Mouse (Mus musculus) midbrain, embryonic 14.5 days (tissue): ENCODE results near the gene Gm21903. TPM values are rescaled to one million over a fixed set of nuclear protein-coding genes. Genes with fewer than 3 reads are reported as not detected.
"Not testable (repeated sequence)": the region's sequence is repeated elsewhere in the genome, so short reads cannot be mapped to it uniquely, and the experiment has no call there.

Experiments used
- ATAC-seq: fragments of 200-750 bp; cut with Nextera tagmentation; 2 replicates; pipeline ENCODE4 v1.8.0; 2017; ENCODE audit warnings: moderate number of reproducible peaks, moderate library complexity; ENCODE audit not compliant: low FRiP score, low TSS enrichment
- DNase-seq: peaks from one replicate; pipeline ENCODE4 v3.0.0-alpha.2; 2015
- H3K27ac ChIP-seq: fragments of 300-500 bp; sonication (generic); replicated peaks from 2 replicates; pipeline ENCODE4 v1.5.1; 2014; ENCODE audit warnings: mild to moderate bottlenecking, low read depth, low read length, moderate library complexity
- H3K27me3 ChIP-seq: fragments of 300-500 bp; sonication (generic); 2 replicates; pipeline ENCODE4 v1.6.1; 2014; ENCODE audit warnings: low read length, control low read depth, mixed read lengths; ENCODE audit not compliant: control insufficient read depth, insufficient read depth
- H3K36me3 ChIP-seq: fragments of 300-500 bp; sonication (generic); 2 replicates; pipeline ENCODE4 v1.6.1; 2014; ENCODE audit warnings: low read length, control low read depth; ENCODE audit not compliant: control insufficient read depth, insufficient read depth
- H3K4me1 ChIP-seq: fragments of 300-500 bp; sonication (generic); 2 replicates; pipeline ENCODE4 v1.6.1; 2014; ENCODE audit warnings: mild to moderate bottlenecking, antibody characterized with exemption, low read length, control low read depth; ENCODE audit not compliant: control insufficient read depth, insufficient read depth
- H3K4me2 ChIP-seq: fragments of 300-500 bp; sonication (generic); 2 replicates; pipeline ENCODE4 v1.6.1; 2014; ENCODE audit warnings: mild to moderate bottlenecking, low read length, moderate library complexity
- H3K4me3 ChIP-seq: fragments of 300-500 bp; sonication (generic); replicated peaks from 2 replicates; pipeline ENCODE4 v1.5.1; 2014; ENCODE audit warnings: low read depth, low read length
- H3K9ac ChIP-seq: fragments of 300-500 bp; sonication (generic); replicated peaks from 2 replicates; pipeline ENCODE4 v1.6.1; 2014; ENCODE audit warnings: mild to moderate bottlenecking, low read length, moderate library complexity
- H3K9me3 ChIP-seq: fragments of 300-500 bp; sonication (generic); 2 replicates; pipeline ENCODE4 v1.6.1; 2016; ENCODE audit warnings: low read length, control low read depth, mixed read lengths; ENCODE audit not compliant: control insufficient read depth
- WGBS: fragments of 180-500 bp; shearing (Covaris S2); extraction: QIAGEN DNeasy Blood & Tissue Kit; methylation state at CpG from one replicate; pipeline ENCODE4 v1.1.7; 2014; 5-methylcytosine and 5-hydroxymethylcytosine counted together
- polyA plus RNA-seq: library from polyadenylated mRNA; unstranded; fragments of >200 nt; fragmentation: Nextera tagmentation; extraction: Ambion mirVana; gene quantifications from 2 replicates; pipeline ENCODE4 v1.2.1, GENCODE M21; 2014

The Gm21903 gene
- polyA plus RNA-seq: not detected in 2 replicates

DNA sequence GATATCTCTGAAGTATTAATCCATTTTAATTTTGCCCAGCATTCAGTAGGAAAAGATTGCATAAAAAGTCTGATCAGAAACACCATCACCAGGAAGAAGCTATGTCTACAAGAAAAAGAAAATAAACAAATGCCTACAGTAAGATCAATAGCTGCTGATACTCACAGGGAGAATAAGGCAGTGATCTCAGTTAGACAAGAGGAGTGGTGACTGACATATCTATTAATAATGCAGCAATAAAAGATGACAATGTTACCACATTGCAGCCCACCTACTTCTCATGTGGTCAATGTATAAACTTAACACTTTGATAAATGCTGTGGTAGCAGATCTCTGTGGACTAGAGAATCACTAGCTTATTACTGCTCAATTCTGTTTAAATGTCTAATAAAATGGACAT lies at the start of gene Gm21903:
Gene Gm21903, minus strand, starts transcription at position 101 of the 400 bp plus-strand sequence.
- Histone ChIP-seq H3K4me3 (no peak within 1 kb of the TSS), H3K9ac (no peak within 1 kb of the TSS), H3K27ac (no peak within 1 kb of the TSS), H3K9me3 (peaks cover 5% of the 10 kb centered on the region), H3K36me3 (no peaks in the 10 kb centered on the region), H3K27me3 (no peaks in the 10 kb centered on the region), H3K4me1 (no peaks in the 10 kb centered on the region), H3K4me2 (no peak within 1 kb of the TSS)
- DNase-seq: no peak
- ATAC-seq: no peak

DNA sequence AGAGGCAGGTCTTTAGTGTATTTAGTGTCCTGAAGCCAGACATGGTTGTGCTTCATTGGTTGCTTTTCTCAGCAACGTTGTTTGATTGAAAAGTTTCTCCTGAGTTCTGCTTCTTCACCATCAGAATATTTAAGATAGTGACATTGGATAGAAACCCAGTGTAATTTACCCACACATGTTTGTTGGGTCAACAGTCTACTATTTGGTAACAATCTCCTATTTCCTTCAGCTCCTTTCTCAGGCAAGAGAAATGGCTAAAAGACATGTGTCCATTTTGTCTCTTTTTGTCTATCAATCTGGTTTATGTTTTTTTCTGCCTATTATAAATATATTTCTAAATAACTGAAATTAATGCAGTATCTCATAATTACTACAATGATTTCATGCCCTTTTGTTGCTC lies 33.8 kb upstream of the Gm21903 start, which contains the start of gene Esp23:
Gene Esp23, minus strand, starts transcription at position 101 of the 400 bp plus-strand sequence.
- Histone ChIP-seq H3K4me3 (no peak within 1 kb of the TSS), H3K9ac (no peak within 1 kb of the TSS), H3K4me2 (no peak within 1 kb of the TSS), H3K27ac (no peak within 1 kb of the TSS), H3K9me3 (peaks cover 9% of the 10 kb centered on the region; the same call in 1 of the 2 replicates), H3K27me3 (no peaks in the 10 kb centered on the region), H3K4me1 (no peaks in the 10 kb centered on the region), H3K36me3 (no peaks in the 10 kb centered on the region)
- DNase-seq (no peak), ATAC-seq (no peak)
- 60% methylated on average over 1 of the region's 1 CpGs for whole genome bisulfite sequencing

DNA sequence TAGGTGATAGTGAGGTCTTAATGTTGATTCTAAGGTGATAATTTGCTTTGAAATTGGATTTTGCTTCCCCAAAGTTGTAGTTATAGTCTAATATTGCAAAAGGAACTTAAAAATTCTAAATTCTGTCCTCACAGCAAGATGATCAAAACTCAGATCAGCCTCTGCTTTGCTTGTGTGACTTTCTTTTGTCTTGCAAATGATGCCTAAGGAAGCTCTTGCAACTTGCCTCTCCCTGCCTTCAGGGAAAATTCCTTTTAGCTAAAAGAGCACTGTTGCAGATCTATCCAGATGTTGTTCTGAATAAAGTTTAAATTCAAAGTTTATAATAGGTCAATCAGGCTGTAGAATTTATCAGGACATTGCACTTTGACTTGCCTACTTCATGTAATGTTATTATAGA lies 20.5 kb upstream of the Gm21903 start:
- Histone ChIP-seq H3K27ac (no peak overlapping the region), H3K4me1 (no peaks in the 10 kb centered on the region), H3K9me3 (peaks cover 10% of the 10 kb centered on the region; the same call in 1 of the 2 replicates), H3K4me3 (no peak overlapping the region), H3K4me2 (no peak overlapping the region), H3K27me3 (no peaks in the 10 kb centered on the region), H3K9ac (no peak overlapping the region), H3K36me3 (no peaks in the 10 kb centered on the region)
- DNase-seq (no peak), ATAC-seq (no peak)

DNA sequence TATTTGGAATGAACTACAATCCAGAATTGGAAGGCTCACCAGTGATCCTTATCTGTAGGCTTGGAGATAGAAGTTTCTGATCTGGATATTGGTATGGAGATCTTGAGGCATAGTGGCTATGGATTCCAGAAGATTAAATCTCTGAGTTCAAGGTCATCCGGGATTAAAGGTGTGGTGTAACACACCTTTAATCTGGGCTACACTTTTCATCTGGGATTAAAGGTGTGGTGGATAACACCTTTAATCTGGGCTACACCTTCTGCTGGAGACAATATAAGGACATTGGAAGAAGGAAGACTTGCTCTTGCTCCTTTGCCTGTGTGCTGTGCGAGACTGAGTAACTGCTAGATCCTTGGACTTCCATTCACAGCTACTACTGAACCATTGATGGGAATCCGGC lies 6.7 kb downstream of the Gm21903 start, which contains the start of gene Esp24:
Gene Esp24, plus strand, starts transcription at position 301 of the 400 bp plus-strand sequence.
- H3K27ac ChIP-seq, H3K36me3 ChIP-seq, H3K9ac ChIP-seq, DNase-seq, H3K4me2 ChIP-seq, H3K27me3 ChIP-seq, H3K9me3 ChIP-seq, ATAC-seq, H3K4me1 ChIP-seq, H3K4me3 ChIP-seq: not testable (repeated sequence)
- 82% methylated on average over 3 of the region's 3 CpGs for WGBS

DNA sequence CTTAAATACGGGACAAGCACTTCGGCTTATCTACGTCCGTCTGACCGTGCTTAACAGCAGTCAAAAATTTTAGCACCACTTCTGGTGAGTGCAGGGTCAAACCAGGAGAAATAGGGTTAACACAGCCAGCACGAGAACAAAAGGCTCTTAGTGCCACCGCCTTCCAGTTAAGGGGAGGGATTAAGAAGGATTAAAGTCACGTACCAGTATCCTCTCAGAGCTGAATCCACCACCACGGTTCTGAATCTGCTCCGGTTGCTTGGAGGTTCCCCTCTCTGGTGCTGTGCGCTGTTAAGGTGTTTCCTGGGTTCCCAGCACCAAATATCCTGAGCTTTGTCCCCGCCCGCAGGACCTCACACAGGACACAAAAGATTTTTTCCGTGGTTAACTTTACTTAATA lies 26.0 kb downstream of the Gm21903 start:
- no peak overlapping the region for H3K9ac ChIP-seq
- H3K36me3 ChIP-seq: no peaks in the 10 kb centered on the region
- peak; percentile 32 for DNase-seq
- ATAC-seq: peak; percentile 27; the same call in 1 of the 2 replicates
- 38% methylated on average over 14 of the region's 14 CpGs for WGBS
- H3K27ac ChIP-seq: no peak overlapping the region
- no peaks in the 10 kb centered on the region for H3K4me1 ChIP-seq
- no peaks in the 10 kb centered on the region for H3K27me3 ChIP-seq
- H3K4me3 ChIP-seq: no peak overlapping the region
- peaks cover 7% of the 10 kb centered on the region; the same call in 1 of the 2 replicates for H3K9me3 ChIP-seq
- peak overlapping the region; percentile 3; the same call in 1 of the 2 replicates for H3K4me2 ChIP-seq

DNA sequence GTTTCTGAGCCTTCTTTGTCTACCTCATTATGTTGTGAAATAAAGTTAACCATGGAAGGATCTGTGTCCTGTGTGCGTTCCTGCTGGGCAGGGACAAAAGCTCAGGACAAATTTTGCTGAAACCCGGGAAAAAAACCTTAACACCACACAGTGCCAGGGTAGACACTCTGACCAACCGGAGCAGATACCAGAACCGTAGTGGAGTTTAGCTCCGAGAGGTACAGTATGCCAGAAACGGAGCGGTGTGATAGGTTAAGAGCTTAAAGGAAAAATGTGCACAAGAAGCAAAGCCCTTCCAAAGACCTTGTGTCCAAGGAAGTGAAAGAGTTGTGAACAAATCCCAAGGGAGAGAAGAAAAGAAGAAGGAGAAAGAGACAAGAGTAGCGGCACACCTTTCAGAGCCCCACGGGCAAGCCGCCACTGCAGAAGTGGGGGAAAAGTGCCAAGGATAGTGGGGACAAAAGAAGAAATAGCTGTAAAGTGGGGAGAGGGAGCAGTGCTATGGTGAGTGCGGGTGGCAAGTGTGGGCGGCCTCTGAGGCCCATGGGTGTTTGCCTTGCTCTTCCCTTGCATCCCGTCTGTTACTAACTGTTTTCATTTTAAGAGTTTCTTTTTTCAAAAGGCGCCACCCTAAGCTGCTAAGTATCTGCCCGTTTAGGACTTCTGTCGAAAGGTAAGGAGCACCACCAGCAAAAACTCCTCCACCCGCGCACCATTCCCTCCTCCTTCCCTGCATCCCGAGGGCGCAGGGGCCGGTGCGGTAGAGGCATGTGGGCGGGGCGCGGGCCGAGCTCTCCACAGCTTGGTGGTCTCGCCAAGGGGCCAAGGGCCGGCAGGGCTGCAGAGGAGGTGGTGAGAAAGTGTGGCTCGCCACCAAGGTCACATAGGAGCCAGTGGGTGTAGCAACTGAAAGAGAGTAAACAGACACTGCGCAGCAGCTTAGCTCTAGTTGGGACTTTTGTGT lies 32.2 kb downstream of the Gm21903 start:
- peak overlapping the region; percentile 56 for H3K4me2 ChIP-seq
- no peak overlapping the region for H3K27ac ChIP-seq
- H3K27me3 ChIP-seq: no peaks in the 10 kb centered on the region
- 0 out of 2 replicates have a peak overlapping the region, but pooled peaks have one; percentile 26 for H3K9ac ChIP-seq
- H3K4me1 ChIP-seq: no peaks in the 10 kb centered on the region
- H3K9me3 ChIP-seq: no peaks in the 10 kb centered on the region
- H3K36me3 ChIP-seq: no peaks in the 10 kb centered on the region
- ATAC-seq (peak; percentile 60; the same call in 1 of the 2 replicates), DNase-seq (peak; percentile 23)
- WGBS: 40% methylated on average over 30 of the region's 30 CpGs
- peak overlapping the region; percentile 36 for H3K4me3 ChIP-seq

DNA sequence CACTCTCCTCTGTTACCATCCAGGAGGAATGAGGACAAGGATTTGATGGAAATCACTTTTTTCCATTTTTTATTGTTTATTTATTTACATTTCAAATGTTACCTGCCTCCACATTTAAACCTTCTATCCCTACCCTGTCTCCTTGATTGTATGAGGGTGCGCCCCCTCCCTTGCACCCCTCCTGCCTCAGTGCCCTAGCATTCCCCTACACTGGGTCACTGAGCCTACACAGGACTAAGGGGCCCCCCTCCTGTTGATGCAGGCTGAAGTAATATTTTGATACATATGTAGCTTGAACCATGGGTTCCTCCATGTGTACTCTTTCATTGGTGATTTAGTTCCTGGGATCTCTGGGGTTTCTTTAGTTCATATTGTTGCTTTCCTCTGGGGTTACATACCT lies 33.3 kb downstream of the Gm21903 start:
- ATAC-seq (no peak), DNase-seq (no peak)
- 90% methylated on average over 1 of the region's 1 CpGs for WGBS
- Histone ChIP-seq H3K4me1 (no peaks in the 10 kb centered on the region), H3K27me3 (no peaks in the 10 kb centered on the region), H3K9me3 (no peaks in the 10 kb centered on the region), H3K4me2 (no peak overlapping the region), H3K4me3 (no peak overlapping the region), H3K27ac (no peak overlapping the region), H3K36me3 (no peaks in the 10 kb centered on the region), H3K9ac (no peak overlapping the region)
